Mouse (Mus musculus): Measurements from ENCODE around the gene Sppl2a. TPM values are rescaled to one million over a fixed set of nuclear protein-coding genes. Genes with fewer than 3 reads are reported as not detected.
"Not testable (repeated sequence)": the region's sequence is repeated elsewhere in the genome, so short reads cannot be mapped to it uniquely, and the experiment has no call there.

Gene Sppl2a
- total RNA-seq, 2 experiments from 2014 or later, result 29.3 to 29.5 TPM

DNA sequence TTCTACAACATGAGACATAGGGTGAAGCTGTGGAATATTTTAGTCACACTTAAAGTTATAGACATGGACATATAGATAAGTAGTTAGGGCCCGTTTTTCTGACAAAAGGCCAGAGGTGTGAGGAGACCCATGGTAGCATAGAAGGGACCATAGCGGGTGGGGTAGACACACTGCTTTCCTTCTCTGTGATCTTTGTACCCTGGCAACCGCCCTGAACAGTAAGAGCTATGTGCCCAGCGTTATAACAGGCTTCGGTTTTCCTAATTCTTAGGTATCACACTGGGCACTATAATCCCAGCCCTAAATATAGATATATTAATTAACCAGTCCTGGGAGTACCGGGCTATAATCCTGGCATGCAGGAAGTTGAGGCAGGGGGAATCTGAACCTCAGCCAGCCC is 36.1 kb downstream of the Sppl2a start:
- no peak for DNase-seq (ENCODE audit: low spot score in 2 of 2)

DNA sequence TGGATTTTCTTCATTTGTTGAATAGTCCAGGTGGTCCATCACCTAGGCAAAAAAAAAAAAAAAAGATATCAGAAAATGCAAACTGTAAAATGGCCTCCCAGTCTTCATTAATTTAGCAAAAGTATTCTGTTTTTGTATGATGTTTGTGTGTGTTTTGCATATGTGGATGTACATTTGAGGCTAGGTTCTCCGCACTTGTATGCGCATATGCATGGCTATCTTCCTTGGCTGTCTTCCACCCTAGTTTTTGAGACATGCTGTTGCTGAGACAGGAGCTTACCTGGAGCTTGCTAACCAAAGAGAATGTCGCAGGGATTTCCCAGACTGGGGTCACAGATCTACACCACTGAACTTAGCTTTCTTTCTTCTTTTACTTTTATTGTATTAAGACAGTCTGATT is 38.8 kb downstream of the Sppl2a start:
- DNase-seq (ENCODE audit: low spot score in 2 of 2), result no peak

DNA sequence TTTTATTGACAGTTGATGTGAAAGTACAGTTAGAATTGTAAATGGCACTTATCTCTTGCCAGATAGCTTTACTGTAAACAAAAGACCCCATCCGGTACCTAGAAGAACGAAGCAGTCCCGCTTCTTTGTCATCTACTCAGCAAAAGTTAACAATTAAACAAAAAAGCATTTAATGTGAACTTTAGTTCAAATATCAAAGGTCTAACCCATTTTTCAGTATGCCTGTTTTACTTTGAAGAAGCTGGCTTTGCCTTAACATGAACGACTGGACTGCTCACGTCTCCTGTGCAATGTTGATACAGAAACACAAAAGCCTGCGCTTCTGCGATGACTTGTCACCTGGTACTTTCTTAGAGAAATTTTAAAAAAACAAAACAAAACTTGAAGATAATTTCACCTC is 40.7 kb downstream of the Sppl2a start:
- no peak for DNase-seq (ENCODE audit: low spot score in 2 of 2)

DNA sequence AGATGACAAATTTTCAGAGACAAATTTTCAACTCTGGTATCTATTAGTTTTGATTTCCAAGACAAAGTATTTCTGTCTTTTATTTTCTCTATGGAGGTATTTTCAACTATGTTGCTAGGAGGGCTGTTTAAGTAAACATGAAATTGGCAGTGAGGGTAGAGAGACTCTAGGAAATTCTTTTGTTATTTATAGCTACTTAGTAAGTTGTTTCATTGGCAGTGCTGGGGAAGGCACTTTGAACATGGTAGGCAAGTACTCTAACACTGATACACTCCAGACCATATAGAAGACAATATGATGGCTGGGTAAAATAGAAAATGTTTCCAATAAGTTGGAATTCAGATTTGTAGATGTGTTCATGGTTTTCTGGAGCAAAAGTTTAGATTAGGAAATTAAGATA is 41.3 kb downstream of the Sppl2a start:
- DNase-seq (ENCODE audit: low spot score in 2 of 2), result no peak

DNA sequence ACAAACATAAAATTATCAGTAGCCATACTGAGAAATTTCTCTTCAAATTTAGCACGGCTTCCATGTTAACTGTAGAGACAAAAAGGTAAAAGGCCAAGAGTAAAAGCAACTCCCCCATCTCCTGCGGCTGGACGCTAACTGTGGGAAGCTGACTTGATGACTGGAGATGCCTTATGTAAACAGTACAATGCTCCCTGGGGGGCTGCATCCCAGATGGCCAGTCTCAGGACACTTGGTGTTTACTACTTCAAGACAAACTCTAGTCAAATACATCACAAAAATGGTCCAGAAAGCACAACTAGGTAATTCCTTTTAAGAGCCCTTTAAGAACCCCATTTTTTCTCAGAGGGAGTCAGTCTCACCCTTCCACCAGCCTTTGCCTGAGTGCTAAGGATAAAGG is 45.9 kb downstream of the Sppl2a start:
- DNase-seq (ENCODE audit: low spot score in 2 of 2), result no peak

DNA sequence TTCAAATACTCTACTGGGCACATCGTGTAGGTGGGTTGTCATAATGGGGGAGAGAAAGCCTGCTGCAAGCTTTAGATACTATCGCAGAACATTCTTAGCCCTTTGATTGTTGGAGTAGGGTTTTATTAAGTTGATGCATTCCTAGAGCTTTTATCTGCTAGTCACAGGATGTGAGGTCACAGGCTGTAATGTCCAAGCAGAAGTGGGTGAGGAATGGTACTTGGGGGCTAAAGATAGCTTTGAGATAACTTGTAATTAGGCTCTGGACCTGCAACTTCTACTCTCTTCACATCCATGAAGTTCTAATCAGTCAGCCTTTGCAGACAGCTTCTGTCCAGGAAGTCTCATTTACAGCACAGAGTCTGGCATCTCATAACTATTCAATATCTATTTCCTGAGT is 47.2 kb downstream of the Sppl2a start:
- no peak for DNase-seq (ENCODE audit: low spot score in 2 of 2)

DNA sequence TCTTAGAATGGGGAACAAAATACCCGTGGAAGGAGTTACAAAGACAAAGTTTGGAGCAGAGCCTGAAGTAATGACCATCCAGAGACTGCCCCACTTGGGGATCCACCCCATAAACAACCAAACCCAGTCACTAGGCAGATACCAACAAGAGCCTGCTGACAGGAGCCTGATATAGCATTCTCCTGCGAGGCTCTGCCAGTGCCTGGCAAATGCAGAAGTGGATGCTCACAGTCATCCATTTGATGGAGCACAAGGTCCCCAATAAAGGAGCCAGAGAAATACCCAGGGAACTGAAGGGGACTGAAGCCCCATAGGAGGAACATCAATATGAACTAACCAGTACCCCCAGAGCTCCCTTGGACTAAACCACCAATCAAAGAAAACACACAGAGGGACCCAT is 50.3 kb downstream of the Sppl2a start:
- not testable (repeated sequence) for DNase-seq (ENCODE audit: low spot score in 2 of 2)

DNA sequence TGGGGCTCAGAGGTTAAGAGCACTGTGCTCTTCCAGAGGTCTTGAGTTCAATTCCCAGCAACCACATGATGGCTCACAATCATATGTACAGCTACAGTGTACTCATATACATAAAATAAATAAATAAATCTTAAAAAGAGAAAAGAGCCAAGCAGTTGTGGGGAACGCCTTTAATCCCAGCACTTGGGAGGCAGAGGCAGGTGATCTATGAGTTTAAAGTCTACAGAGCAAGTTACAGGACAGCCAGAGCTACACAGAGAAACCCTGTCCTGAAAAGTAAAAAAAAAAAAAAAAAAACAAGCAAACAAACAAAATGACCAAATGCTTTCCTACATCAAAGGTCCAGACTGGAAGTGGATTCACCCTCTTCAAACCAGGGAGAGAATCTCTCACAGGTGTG is 55.0 kb downstream of the Sppl2a start:
- no peak for DNase-seq (ENCODE audit: low spot score in 2 of 2)

DNA sequence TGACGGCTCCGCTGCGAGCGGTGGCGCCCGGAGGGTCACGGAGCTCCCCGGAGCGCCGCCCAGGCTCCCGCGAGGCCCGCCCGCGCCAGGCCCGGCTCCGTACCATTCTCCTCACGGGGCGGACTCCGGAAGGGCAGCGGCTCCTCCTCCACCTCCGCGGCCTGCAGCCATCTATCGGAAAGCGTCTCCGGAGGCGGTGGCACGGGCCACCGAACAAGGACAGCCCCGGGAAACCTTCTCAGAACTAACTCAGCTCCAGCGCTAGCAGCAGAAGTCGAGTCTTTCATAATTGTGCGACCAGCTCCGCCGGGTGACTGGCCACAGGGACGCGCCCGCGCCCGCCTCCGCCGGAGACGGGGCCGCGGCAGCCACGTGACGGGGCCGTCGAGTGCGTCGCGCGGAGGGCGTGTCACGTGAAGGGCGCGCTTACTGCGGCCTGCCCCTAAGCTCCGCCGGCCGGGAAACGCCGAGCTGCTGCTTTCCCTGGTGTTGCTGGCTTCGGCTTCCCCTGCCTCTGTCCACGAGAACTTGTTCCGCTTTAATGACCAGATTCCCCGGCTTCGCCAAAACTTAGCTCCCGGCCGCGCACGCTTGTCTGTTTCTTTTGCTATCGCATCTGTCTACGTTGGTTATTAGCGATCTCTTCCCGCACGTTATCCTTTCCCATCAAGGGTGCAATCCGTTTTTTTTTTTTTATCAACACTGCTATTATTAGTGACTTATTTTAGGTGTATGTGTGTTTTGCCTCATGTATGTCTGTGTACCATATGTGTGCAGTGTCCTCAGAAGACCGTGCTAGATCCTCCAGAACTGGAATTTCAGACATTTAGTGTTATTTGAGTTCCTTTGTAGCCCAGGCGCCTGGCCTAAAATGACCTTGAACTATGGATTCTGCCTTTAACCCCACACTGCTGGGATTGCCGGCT is 56.9 kb downstream of the Sppl2a start, which contains the start of gene Trpm7:
Trpm7 (minus strand) TSS at position 360 of the 926 bp plus-strand sequence.
- DNase-seq (ENCODE audit: low spot score in 2 of 2), result peak; percentile 87 to 93

DNA sequence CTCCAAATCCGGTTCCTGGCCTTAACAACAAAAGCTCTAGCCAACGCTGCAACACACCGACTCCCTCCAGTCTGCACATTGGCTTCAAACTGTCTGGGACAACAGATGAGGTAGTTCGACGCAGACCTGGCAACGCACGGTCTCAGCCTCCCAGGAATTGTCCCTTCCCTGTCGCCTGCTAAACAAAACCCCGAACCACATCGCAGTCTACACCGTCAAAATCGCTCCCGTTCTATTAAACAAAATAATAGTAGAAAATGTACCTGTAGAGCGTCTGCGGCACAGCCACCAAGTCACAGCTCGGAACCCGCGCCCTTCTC is 57.6 kb downstream of the Sppl2a start:
- peak; percentile 41 to 42 for DNase-seq (ENCODE audit: low spot score in 2 of 2)

DNA sequence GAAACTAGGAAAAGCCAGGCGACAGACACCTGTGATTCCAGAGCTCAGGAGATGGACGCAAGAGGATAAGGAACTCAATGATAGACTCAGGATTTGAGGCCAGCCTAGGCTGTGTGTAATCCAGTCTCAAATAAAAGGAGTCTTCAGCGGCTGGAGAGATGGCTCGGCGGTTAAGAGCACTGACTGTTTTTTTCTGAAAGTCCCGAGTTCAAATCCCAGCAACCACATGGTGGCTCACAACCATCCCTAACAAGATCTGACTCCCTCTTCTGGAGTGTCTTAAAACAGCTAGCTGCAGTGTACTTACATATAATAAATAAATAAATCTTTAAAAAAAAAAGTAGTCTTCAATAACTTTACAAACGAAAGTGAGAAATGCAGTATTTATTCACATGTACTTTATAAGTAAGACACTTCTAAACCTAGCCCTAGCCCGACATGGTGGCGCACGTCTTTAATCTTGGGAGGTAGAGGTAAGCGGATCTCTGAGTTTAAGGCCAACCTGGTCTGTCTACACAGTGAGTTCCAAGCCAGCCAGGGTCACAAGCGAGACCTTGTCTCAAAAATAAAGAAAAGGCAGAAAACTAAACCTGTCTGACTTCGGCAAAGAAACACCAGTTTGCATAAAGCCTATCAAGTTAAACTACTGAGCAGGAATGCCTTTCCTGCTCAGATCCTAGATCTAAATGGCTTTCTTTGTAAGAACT is 58.1 kb downstream of the Sppl2a start:
- DNase-seq (ENCODE audit: low spot score in 2 of 2), result peak in 1 of 2 experiments; percentile 15

DNA sequence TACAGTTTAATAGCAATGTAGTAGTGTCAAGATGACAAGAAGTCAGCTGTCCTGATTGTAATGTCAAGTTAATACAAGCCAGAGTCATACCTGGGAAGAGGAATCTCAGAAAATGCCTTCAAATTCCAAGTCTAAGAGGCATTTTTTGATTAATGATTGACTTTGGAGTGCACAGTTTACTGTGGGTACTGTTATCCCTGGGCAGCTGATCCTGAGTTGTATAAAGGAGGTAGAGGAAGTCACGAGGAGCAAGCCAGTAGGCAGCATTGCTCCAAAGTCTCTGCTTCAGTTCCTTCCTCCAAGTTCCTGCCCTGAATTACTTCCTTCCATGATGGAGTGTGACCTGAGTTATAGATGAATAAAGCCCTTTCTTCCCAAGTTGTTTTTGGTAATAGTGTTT is 66.7 kb downstream of the Sppl2a start:
- DNase-seq (ENCODE audit: low spot score in 2 of 2), result no peak

DNA sequence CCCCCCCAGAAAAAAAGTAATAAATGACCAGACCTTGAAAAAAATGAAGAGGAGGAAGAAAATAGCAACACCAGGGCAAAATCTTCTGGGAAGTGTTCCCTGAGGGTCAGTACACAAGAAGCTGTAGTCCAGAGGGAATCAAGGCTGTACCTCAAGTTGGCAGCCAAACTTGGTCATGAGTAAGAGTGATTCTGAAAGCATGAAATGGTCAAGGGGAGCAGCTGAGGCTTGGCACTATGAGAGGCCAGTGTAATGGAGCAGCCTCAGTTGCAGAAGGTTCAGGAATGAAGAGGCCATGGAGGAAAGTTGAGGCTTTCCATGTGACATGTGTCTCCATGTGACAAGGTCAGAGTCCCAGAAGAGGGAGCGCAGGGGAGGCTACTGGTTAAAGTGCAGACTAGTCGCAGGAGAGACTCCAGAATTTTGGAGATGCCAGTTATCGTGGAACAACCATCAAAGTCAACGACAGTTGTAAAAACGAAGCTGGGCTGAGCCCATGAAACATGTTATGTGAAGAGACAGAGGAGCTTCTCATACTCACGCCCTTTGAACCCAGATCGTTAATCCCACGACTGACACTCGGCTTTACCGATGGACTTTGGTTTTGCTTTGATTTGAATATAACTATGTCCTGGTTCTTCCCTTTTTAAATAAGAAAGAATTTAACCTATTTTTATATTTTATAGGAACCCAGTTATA is 67.4 kb downstream of the Sppl2a start:
- DNase-seq (ENCODE audit: low spot score in 2 of 2), result no peak

DNA sequence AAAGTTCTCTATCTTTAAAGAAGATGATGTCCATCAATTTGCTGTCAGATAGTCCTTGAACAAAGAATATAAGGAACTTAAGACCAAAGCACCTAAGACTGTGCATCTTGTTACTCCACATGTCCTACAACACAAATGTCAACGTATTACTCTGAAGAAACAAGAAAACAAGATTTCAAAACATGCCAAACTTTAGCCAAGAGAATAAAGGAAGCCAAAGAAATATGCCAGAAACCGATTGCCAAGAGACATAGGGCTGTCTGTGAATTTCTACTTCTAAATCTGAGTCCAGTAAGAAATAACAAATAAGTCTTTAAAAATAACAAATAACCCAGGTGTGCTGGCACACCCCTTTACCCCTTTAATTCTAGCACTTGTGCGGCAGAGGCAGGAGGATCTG is 68.0 kb downstream of the Sppl2a start:
- DNase-seq (ENCODE audit: low spot score in 2 of 2), result no peak

DNA sequence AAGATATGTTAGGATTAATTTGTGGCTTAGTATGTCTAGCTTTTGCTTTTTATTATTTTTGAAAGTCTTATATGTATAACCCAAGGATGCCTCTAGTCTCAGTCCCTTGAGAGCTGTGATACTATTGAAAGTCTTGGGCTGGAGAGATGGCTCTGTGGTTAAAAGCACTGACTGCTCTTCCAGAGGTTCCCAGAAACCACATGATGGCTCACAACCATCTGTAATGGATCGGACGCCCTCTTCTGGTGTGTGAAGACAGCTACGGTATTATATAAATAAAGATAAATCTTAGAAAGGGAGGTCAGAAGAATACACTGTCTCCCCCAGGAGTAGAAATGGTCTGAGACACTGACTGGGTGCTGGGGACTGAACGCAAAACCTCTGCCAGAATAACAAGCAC is 88.3 kb downstream of the Sppl2a start:
- no peak for DNase-seq (ENCODE audit: low spot score in 2 of 2)

Small RNA genes lying within 50 kb of the gene (microRNA-seq; reads per million reads assigned to microRNA genes)
- gene Mir3473g, result 2.0 to 2.7 reads per million in 2 experiments

Other genes starting within 250 kb of the Sppl2a start
- gene Usp8, start 225.9 kb downstream of the Sppl2a start, total RNA-seq (2021), result 10 to 100 TPM; 35.2 to 38.7 TPM
- under 1 TPM; 0.46 to 0.67 TPM for gene Usp50, start 149.8 kb downstream of the Sppl2a start, total RNA-seq (2021)
- 10 to 100 TPM; 38.2 to 42.5 TPM for gene Trpm7, start 57.0 kb downstream of the Sppl2a start, total RNA-seq (2021)
- 10 to 100 TPM; 16.7 to 16.8 TPM for gene Ap4e1, start 75.5 kb upstream of the Sppl2a start, total RNA-seq (2021)
- gene Blvra, start 137.4 kb upstream of the Sppl2a start, total RNA-seq (2021), result 10 to 100 TPM; 16.3 to 17.5 TPM
- 1 to 10 TPM; 7.6 to 7.9 TPM for gene Ncaph, start 200.7 kb upstream of the Sppl2a start, total RNA-seq (2021)
- 1 to 10 TPM; 4.1 to 4.5 TPM for gene Itpripl1, start 210.2 kb upstream of the Sppl2a start, total RNA-seq (2021)

Measured in layer of hippocampus, postnatal 10 days (tissue).